Mouse (Mus musculus): ENCODE measurements around the gene Cnnm1. TPM values are rescaled to one million over a fixed set of nuclear protein-coding genes. Genes with fewer than 3 reads are reported as not detected.
A peak's percentile ranks its signal among the peaks of the same experiment; 100 is the strongest.

Cnnm1 gene
- polyA plus RNA-seq (2014; fragmentation: Nextera tagmentation; extraction: Ambion mirVana) = 0.32 and 0.77 TPM in 2 replicates

GRCm38 (mm10) chr19:43440112-43440737, at the start of gene Cnnm1:
TSS of gene Cnnm1 (plus strand) at chr19:43440436.
- peak within 1 kb of the TSS; percentile 99 for H3K4me2 ChIP-seq (replicated peaks; ENCODE audit: low read depth, low read length)
- no peaks in the 10 kb centered on the region for H3K9me3 ChIP-seq (ENCODE audit: control insufficient read depth, low read depth, low read length)
- H3K9ac ChIP-seq (replicated peaks; ENCODE audit: low read depth, low read length) = peak within 1 kb of the TSS; percentile 15; the same call in 1 of the 2 replicates
- 1% methylated on average over 51 of the region's 51 CpGs for WGBS
- H3K27me3 ChIP-seq (ENCODE audit: control insufficient read depth, insufficient read depth, low read length) = peaks cover 22% of the 10 kb centered on the region
- peak within 1 kb of the TSS; percentile 68 for H3K4me3 ChIP-seq (ENCODE audit: low read depth, low read length)
- no peaks in the 10 kb centered on the region for H3K36me3 ChIP-seq (ENCODE audit: control insufficient read depth, insufficient read depth, low read length)
- H3K4me1 ChIP-seq (ENCODE audit: control insufficient read depth, insufficient read depth, low read length) = 0 out of 2 replicates have a peak, but pooled peaks cover 2% of the 10 kb centered on the region
- no peak within 1 kb of the TSS for H3K27ac ChIP-seq (ENCODE audit: low read length)
- ATAC-seq (ENCODE audit: insufficient number of reproducible peaks, insufficient read depth, low FRiP score, low read depth) = peak; percentile 75; the same call in 1 of the 2 replicates

DNA sequence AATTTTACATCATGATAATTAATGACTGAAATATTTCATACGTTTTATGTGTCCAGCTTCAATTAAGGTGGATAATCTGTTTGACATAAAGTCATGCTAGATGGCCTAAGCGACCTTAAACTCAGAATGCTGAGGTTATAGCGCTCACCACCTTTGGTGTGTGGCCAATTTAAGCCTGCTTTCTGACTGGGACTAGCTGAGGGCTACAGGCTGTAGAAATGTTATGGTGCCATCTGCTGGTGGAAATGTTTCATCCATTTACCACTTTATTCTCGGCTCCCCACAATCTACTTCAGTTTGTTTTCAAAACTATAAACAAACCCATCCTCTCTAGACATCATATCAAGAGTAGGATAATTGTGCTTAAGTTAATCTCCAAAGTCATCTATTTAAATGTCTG, 43.9 kb upstream of the Cnnm1 start:
- H3K4me2 ChIP-seq (replicated peaks; ENCODE audit: low read depth, low read length) = no peak overlapping the region
- no peaks in the 10 kb centered on the region for H3K4me1 ChIP-seq (ENCODE audit: control insufficient read depth, insufficient read depth, low read length)
- 3% methylated on average over 4 of the region's 4 CpGs for whole genome bisulfite sequencing
- no peak overlapping the region for H3K9ac ChIP-seq (replicated peaks; ENCODE audit: low read depth, low read length)
- no peak for ATAC-seq (ENCODE audit: insufficient number of reproducible peaks, insufficient read depth, low FRiP score, low read depth)
- H3K9me3 ChIP-seq (ENCODE audit: control insufficient read depth, low read depth, low read length) = no peaks in the 10 kb centered on the region
- no peaks in the 10 kb centered on the region for H3K36me3 ChIP-seq (ENCODE audit: control insufficient read depth, insufficient read depth, low read length)
- H3K27me3 ChIP-seq (ENCODE audit: control insufficient read depth, insufficient read depth, low read length) = no peaks in the 10 kb centered on the region
- no peak overlapping the region for H3K4me3 ChIP-seq (ENCODE audit: low read depth, low read length)
- no peak overlapping the region for H3K27ac ChIP-seq (ENCODE audit: low read length)

DNA sequence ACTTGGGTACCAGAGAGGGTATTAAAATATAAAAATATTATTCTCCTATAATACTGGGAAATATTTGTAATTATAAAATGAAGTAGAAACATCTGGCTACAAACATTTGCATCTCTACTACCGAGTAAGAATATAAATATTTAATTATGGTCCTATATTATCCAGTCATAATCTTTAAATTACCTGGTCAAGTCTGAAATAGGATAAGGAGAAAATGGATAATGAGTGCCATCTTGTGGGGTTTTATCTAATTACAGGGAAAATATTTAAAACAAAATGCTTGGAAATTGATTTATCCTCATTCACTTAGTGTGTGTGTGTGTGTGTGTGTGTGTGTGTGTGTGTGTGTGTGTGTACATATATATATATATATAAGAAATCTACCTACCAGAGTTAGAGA, 33.1 kb upstream of the Cnnm1 start:
- ATAC-seq (ENCODE audit: insufficient number of reproducible peaks, insufficient read depth, low FRiP score, low read depth) = no peak
- Histone ChIP-seq H3K9ac (replicated peaks; ENCODE audit: low read depth, low read length) (no peak overlapping the region), H3K27me3 (ENCODE audit: control insufficient read depth, insufficient read depth, low read length) (no peaks in the 10 kb centered on the region), H3K9me3 (ENCODE audit: control insufficient read depth, low read depth, low read length) (no peaks in the 10 kb centered on the region), H3K4me1 (ENCODE audit: control insufficient read depth, insufficient read depth, low read length) (no peaks in the 10 kb centered on the region), H3K36me3 (ENCODE audit: control insufficient read depth, insufficient read depth, low read length) (no peaks in the 10 kb centered on the region), H3K4me3 (ENCODE audit: low read depth, low read length) (no peak overlapping the region), H3K4me2 (replicated peaks; ENCODE audit: low read depth, low read length) (no peak overlapping the region), H3K27ac (ENCODE audit: low read length) (no peak overlapping the region)
- WGBS = 9% methylated on average over 1 of the region's 1 CpGs

- Histone ChIP-seq H3K4me3 (ENCODE audit: low read depth, low read length) (no peak overlapping the region), H3K4me1 (ENCODE audit: control insufficient read depth, insufficient read depth, low read length) (no peaks in the 10 kb centered on the region), H3K27ac (ENCODE audit: low read length) (no peak overlapping the region; the same call in 1 of the 2 replicates), H3K4me2 (replicated peaks; ENCODE audit: low read depth, low read length) (no peak overlapping the region), H3K9me3 (ENCODE audit: control insufficient read depth, low read depth, low read length) (no peaks in the 10 kb centered on the region), H3K27me3 (ENCODE audit: control insufficient read depth, insufficient read depth, low read length) (no peaks in the 10 kb centered on the region), H3K36me3 (ENCODE audit: control insufficient read depth, insufficient read depth, low read length) (no peaks in the 10 kb centered on the region), H3K9ac (replicated peaks; ENCODE audit: low read depth, low read length) (no peak overlapping the region)
- ATAC-seq (ENCODE audit: insufficient number of reproducible peaks, insufficient read depth, low FRiP score, low read depth) = peak; percentile 71; the same call in 1 of the 2 replicates
- WGBS = 42% methylated on average over 2 of the region's 2 CpGs
These were observed 24.7 kb upstream of the Cnnm1 start for GRCm38 (mm10) chr19:43415565-43415964.

DNA sequence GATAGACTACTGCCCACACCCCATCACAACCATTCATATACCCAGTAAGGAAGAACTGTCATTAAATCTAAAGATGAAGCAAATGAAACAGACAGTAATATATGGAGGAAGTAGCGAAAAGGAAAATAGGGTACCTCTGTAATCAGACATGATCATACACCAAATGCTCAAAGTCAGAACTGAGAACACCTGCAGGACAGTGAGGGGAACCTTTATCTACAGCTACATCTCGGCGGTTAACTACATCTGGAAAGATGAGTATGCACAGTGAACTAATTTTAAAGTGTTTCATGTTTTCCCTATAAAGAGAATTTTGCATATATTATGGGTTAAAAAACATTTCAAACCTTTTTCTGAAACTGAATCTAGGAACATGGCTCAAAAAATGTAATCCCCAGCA, 19.7 kb upstream of the Cnnm1 start:
- H3K4me3 ChIP-seq (ENCODE audit: low read depth, low read length) = no peak overlapping the region
- no peaks in the 10 kb centered on the region for H3K27me3 ChIP-seq (ENCODE audit: control insufficient read depth, insufficient read depth, low read length)
- no peaks in the 10 kb centered on the region for H3K36me3 ChIP-seq (ENCODE audit: control insufficient read depth, insufficient read depth, low read length)
- no peak overlapping the region for H3K4me2 ChIP-seq (replicated peaks; ENCODE audit: low read depth, low read length)
- H3K4me1 ChIP-seq (ENCODE audit: control insufficient read depth, insufficient read depth, low read length) = no peaks in the 10 kb centered on the region
- H3K27ac ChIP-seq (ENCODE audit: low read length) = no peak overlapping the region
- no peaks in the 10 kb centered on the region for H3K9me3 ChIP-seq (ENCODE audit: control insufficient read depth, low read depth, low read length)
- no peak overlapping the region for H3K9ac ChIP-seq (replicated peaks; ENCODE audit: low read depth, low read length)
- 84% methylated on average over 3 of the region's 3 CpGs for whole genome bisulfite sequencing
- ATAC-seq (ENCODE audit: insufficient number of reproducible peaks, insufficient read depth, low FRiP score, low read depth) = no peak

- H3K9ac ChIP-seq (replicated peaks; ENCODE audit: low read depth, low read length) = no peak overlapping the region
- 69% methylated on average over 2 of the region's 2 CpGs for WGBS
- H3K9me3 ChIP-seq (ENCODE audit: control insufficient read depth, low read depth, low read length) = no peaks in the 10 kb centered on the region
- H3K4me2 ChIP-seq (replicated peaks; ENCODE audit: low read depth, low read length) = no peak overlapping the region
- H3K4me1 ChIP-seq (ENCODE audit: control insufficient read depth, insufficient read depth, low read length) = no peaks in the 10 kb centered on the region
- no peaks in the 10 kb centered on the region for H3K36me3 ChIP-seq (ENCODE audit: control insufficient read depth, insufficient read depth, low read length)
- no peak overlapping the region for H3K4me3 ChIP-seq (ENCODE audit: low read depth, low read length)
- no peaks in the 10 kb centered on the region for H3K27me3 ChIP-seq (ENCODE audit: control insufficient read depth, insufficient read depth, low read length)
- no peak for ATAC-seq (ENCODE audit: insufficient number of reproducible peaks, insufficient read depth, low FRiP score, low read depth)
- H3K27ac ChIP-seq (ENCODE audit: low read length) = no peak overlapping the region
These were observed 16.2 kb upstream of the Cnnm1 start for GRCm38 (mm10) chr19:43424082-43424481.

DNA sequence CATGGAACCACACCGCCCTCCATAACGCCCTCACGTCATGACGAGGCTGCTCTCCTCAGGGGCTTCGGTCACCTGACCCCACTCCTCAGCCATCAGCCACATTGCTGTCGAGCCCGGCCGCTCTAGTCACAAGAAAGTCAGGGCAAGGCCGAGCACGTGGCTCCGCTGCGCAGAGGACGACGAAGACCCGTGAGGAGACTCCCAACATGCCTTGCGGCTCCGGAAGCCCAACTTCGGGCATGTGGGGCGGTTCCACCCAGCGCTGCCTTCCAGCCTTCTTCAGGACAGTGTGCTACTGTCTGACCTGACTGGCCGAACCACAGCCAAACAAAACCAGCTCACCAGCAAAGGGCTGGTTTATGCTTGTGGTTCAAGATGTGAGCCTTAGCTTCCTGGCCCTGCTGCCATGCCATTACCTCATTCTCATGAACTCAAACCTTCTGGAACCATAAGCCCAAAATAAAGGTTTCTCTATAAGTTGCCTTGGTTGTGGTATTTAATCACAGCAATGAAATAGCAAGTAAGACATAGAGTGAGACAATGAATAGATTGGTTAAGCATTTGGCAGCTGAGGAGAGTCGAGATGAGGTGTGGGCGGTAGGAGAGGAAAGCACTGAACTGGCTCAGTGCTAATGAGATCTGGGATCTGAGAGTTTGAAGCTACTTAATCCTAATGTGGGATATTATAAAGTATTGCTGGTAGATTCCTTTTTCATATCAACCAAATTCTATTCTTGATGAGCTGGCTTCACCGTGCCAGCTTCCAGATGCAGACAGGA, 12.6 kb upstream of the Cnnm1 start:
- H3K27me3 ChIP-seq (ENCODE audit: control insufficient read depth, insufficient read depth, low read length) = no peaks in the 10 kb centered on the region
- no peak overlapping the region for H3K4me2 ChIP-seq (replicated peaks; ENCODE audit: low read depth, low read length)
- WGBS = 88% methylated on average over 24 of the region's 24 CpGs
- H3K36me3 ChIP-seq (ENCODE audit: control insufficient read depth, insufficient read depth, low read length) = no peaks in the 10 kb centered on the region
- ATAC-seq (ENCODE audit: insufficient number of reproducible peaks, insufficient read depth, low FRiP score, low read depth) = no peak
- no peak overlapping the region for H3K4me3 ChIP-seq (ENCODE audit: low read depth, low read length)
- no peaks in the 10 kb centered on the region for H3K4me1 ChIP-seq (ENCODE audit: control insufficient read depth, insufficient read depth, low read length)
- no peak overlapping the region for H3K9ac ChIP-seq (replicated peaks; ENCODE audit: low read depth, low read length)
- H3K27ac ChIP-seq (ENCODE audit: low read length) = no peak overlapping the region
- H3K9me3 ChIP-seq (ENCODE audit: control insufficient read depth, low read depth, low read length) = no peaks in the 10 kb centered on the region

DNA sequence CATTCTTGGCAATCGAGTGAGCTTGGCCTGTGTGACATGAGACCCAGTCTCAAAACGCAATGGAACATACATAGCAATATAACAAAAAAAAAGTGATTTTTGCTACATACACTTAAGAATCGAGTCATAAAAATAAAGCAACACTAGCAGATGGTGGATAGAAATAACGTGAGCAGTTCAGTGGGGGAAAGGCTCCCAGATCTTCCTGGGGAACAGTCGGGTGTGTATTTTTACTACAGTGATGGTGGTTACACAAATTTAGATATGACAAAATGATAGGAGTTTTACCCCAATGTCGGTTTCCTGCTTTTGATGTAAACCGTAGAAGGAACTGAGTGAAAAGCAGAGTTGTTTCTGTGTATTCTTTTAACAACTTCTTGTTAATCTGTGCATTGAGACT, 990 bp upstream of the Cnnm1 start:
- Histone ChIP-seq H3K4me2 (replicated peaks; ENCODE audit: low read depth, low read length) (no peak overlapping the region), H3K36me3 (ENCODE audit: control insufficient read depth, insufficient read depth, low read length) (no peaks in the 10 kb centered on the region), H3K9ac (replicated peaks; ENCODE audit: low read depth, low read length) (no peak overlapping the region), H3K27ac (ENCODE audit: low read length) (no peak overlapping the region), H3K4me1 (ENCODE audit: control insufficient read depth, insufficient read depth, low read length) (0 out of 2 replicates have a peak, but pooled peaks cover 2% of the 10 kb centered on the region), H3K27me3 (ENCODE audit: control insufficient read depth, insufficient read depth, low read length) (peaks cover 22% of the 10 kb centered on the region), H3K4me3 (ENCODE audit: low read depth, low read length) (no peak overlapping the region), H3K9me3 (ENCODE audit: control insufficient read depth, low read depth, low read length) (no peaks in the 10 kb centered on the region)
- ATAC-seq (ENCODE audit: insufficient number of reproducible peaks, insufficient read depth, low FRiP score, low read depth) = no peak
- WGBS = 87% methylated on average over 7 of the region's 7 CpGs
